13 mouse cellular contexts compared by ENCODE assay signal in the genomic region with DNA sequence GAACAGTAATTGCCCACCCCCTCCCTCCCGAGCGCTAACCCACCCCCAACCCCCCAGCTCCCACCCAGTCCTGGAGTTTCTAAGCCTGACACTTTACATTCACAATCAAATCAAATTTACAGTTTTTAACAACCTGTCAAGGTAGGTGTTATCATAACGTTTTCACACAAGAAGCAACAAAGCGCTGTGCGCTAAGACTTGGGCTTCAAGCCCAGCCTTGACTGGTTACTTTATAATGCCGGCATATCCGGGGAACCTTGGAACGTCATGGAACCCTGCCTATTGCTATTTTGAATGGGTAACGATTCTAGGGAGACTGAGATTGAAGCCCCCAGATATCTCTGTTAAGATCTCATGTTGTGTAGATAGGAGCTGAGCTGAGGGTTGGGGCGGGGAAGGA.
"Had no signal": no experiment of that assay in that cellular context is flagged by ENCODE, and none has a peak within 500 bp of the region (broad histone marks: within the 10 kb centered on the region; RNA-seq: fewer than 3 reads in every experiment).

No protein-coding gene starts in this region.

- H3K27me3 ChIP-seq: liver, embryonic 13.5 days; neural tube, embryonic 15.5 days had no signal

- H3K27ac ChIP-seq: limb, embryonic 12.5 days; liver, embryonic 13.5 days; neural tube, embryonic 15.5 days; stomach, postnatal 0 days had no signal

- ATAC-seq: liver, postnatal 0 days had no signal

- H3K4me2 ChIP-seq: limb, embryonic 12.5 days; liver, embryonic 13.5 days; neural tube, embryonic 15.5 days had no signal

- H3K4me3 ChIP-seq: limb, embryonic 12.5 days; liver, embryonic 13.5 days; myocyte; neural tube, embryonic 15.5 days had no signal

- H3K36me3 ChIP-seq: limb, embryonic 12.5 days; liver, embryonic 13.5 days; neural tube, embryonic 15.5 days had no signal

- DNase-seq: kidney, postnatal 25 days; liver; liver, embryonic 13.5 days; liver, postnatal 0 days; lung, postnatal 36 days; midbrain, embryonic 14.5 days; right cerebral cortex, adult 18-20 months; right cerebral cortex, postnatal 25 days; thymus, postnatal 4 days had no signal

- H3K4me1 ChIP-seq: limb, embryonic 12.5 days; liver, embryonic 13.5 days had no signal

- H3K9ac ChIP-seq: limb, embryonic 12.5 days; liver, embryonic 13.5 days; liver, postnatal 0 days; neural tube, embryonic 15.5 days had no signal

- H3K9me3 ChIP-seq: limb, embryonic 12.5 days; liver, embryonic 13.5 days; neural tube, embryonic 15.5 days had no signal
